Mouse (Mus musculus) liver, embryonic 16.5 days (tissue): Measurements from ENCODE around the gene Gm10645. TPM values are rescaled to one million over a fixed set of nuclear protein-coding genes. Genes with fewer than 3 reads are reported as not detected.

Experiments
- ATAC-seq: fragments of 200-750 bp; cut with Nextera tagmentation; 2 replicates; pipeline ENCODE4 v1.8.0; 2017; ENCODE audit warnings: low read depth, mild to moderate bottlenecking, moderate number of reproducible peaks, moderate library complexity
- H3K27ac ChIP-seq: fragments of 300-500 bp; sonication (generic); 2 replicates; pipeline ENCODE4 v1.5.1; 2014; ENCODE audit warnings: mild to moderate bottlenecking, low read length
- H3K27me3 ChIP-seq: fragments of 300-500 bp; sonication (generic); 2 replicates; pipeline ENCODE4 v1.6.1; 2014; ENCODE audit warnings: low read depth, low read length, mixed read lengths; ENCODE audit not compliant: control insufficient read depth, insufficient read depth
- H3K36me3 ChIP-seq: fragments of 300-500 bp; sonication (generic); 2 replicates; pipeline ENCODE4 v1.6.1; 2014; ENCODE audit warnings: mild to moderate bottlenecking; ENCODE audit not compliant: control insufficient read depth, insufficient read depth
- H3K4me1 ChIP-seq: fragments of 300-500 bp; sonication (generic); 2 replicates; pipeline ENCODE4 v1.6.1; 2014; ENCODE audit warnings: low read depth, low read length, mixed read lengths; ENCODE audit not compliant: control insufficient read depth
- H3K4me2 ChIP-seq: fragments of 300-500 bp; sonication (generic); 2 replicates; pipeline ENCODE4 v1.6.1; 2014; ENCODE audit warnings: low read depth, low read length, mixed read lengths
- H3K4me3 ChIP-seq: fragments of 300-500 bp; sonication (generic); 2 replicates; pipeline ENCODE4 v1.5.1; 2014; ENCODE audit warnings: low read depth, mild to moderate bottlenecking, low read length
- H3K9ac ChIP-seq: fragments of 300-500 bp; sonication (generic); 2 replicates; pipeline ENCODE4 v1.6.1; 2014; ENCODE audit warnings: low read depth, low read length
- H3K9me3 ChIP-seq: fragments of 300-500 bp; sonication (generic); replicated peaks from 2 replicates; pipeline ENCODE4 v1.6.1; 2016; ENCODE audit warnings: low read length; ENCODE audit not compliant: control insufficient read depth
- WGBS: fragments of 180-500 bp; shearing (Covaris S2); extraction: QIAGEN DNeasy Blood & Tissue Kit; methylation state at CpG from one replicate; pipeline ENCODE4 v1.1.7; 2014; ENCODE audit not compliant: insufficient replicate concordance; 5-methylcytosine and 5-hydroxymethylcytosine counted together
- polyA plus RNA-seq: library from polyadenylated mRNA; unstranded; fragments of >200 nt; fragmentation: Nextera tagmentation; extraction: Ambion mirVana; gene quantifications from 2 replicates; pipeline ENCODE4 v1.2.1, GENCODE M21; 2015

Gene Gm10645
- polyA plus RNA-seq, 1 experiment from 2014 or later = 0.15 TPM

GRCm38 (mm10) chr8:83176785-83177184 is 10.8 kb upstream of the Gm10645 start:
- H3K9ac ChIP-seq = no peak overlapping the region
- no peak overlapping the region for H3K4me3 ChIP-seq
- H3K36me3 ChIP-seq = no peaks in the 10 kb centered on the region
- H3K9me3 ChIP-seq = no peaks in the 10 kb centered on the region
- no peak for ATAC-seq
- 68% methylated on average over 2 of the region's 2 CpGs for WGBS
- no peak overlapping the region for H3K4me2 ChIP-seq
- H3K27me3 ChIP-seq = no peaks in the 10 kb centered on the region
- no peak overlapping the region for H3K27ac ChIP-seq
- peaks cover 2% of the 10 kb centered on the region; the same call in 1 of the 2 replicates for H3K4me1 ChIP-seq

- WGBS = 59% methylated on average over 10 of the region's 10 CpGs
- Histone ChIP-seq H3K9ac (no peak overlapping the region), H3K4me1 (peaks cover 2% of the 10 kb centered on the region; the same call in 1 of the 2 replicates), H3K4me2 (no peak overlapping the region), H3K27me3 (no peaks in the 10 kb centered on the region), H3K9me3 (no peaks in the 10 kb centered on the region), H3K4me3 (no peak overlapping the region), H3K27ac (no peak overlapping the region), H3K36me3 (no peaks in the 10 kb centered on the region)
- no peak for ATAC-seq
These were observed 9.7 kb upstream of the Gm10645 start for GRCm38 (mm10) chr8:83175680-83176079.

- Histone ChIP-seq H3K27me3 (peaks cover 16% of the 10 kb centered on the region), H3K9ac (no peak overlapping the region), H3K4me2 (no peak overlapping the region), H3K27ac (no peak overlapping the region), H3K36me3 (no peaks in the 10 kb centered on the region), H3K4me1 (no peaks in the 10 kb centered on the region), H3K9me3 (no peaks in the 10 kb centered on the region), H3K4me3 (no peak overlapping the region)
- no peak for ATAC-seq
- 49% methylated on average over 6 of the region's 6 CpGs for WGBS
These were observed 4.9 kb upstream of the Gm10645 start for GRCm38 (mm10) chr8:83170894-83171293.

GRCm38 (mm10) chr8:83169709-83170108 is 3.7 kb upstream of the Gm10645 start:
- Histone ChIP-seq H3K9ac (no peak overlapping the region), H3K27ac (no peak overlapping the region), H3K27me3 (peaks cover 28% of the 10 kb centered on the region), H3K4me2 (no peak overlapping the region), H3K9me3 (no peaks in the 10 kb centered on the region), H3K4me3 (no peak overlapping the region), H3K36me3 (no peaks in the 10 kb centered on the region), H3K4me1 (no peaks in the 10 kb centered on the region)
- ATAC-seq = no peak
- 70% methylated on average over 2 of the region's 2 CpGs for WGBS

- Histone ChIP-seq H3K9me3 (no peaks in the 10 kb centered on the region), H3K9ac (no peak overlapping the region), H3K4me1 (no peaks in the 10 kb centered on the region), H3K27me3 (peaks cover 30% of the 10 kb centered on the region), H3K4me3 (no peak overlapping the region), H3K27ac (no peak overlapping the region), H3K36me3 (no peaks in the 10 kb centered on the region), H3K4me2 (no peak overlapping the region)
- no peak for ATAC-seq
- 50% methylated on average over 3 of the region's 3 CpGs for WGBS
These were observed 3.2 kb upstream of the Gm10645 start for GRCm38 (mm10) chr8:83169127-83169526.

- Histone ChIP-seq H3K9ac (no peak overlapping the region), H3K27ac (no peak overlapping the region), H3K4me2 (no peak overlapping the region), H3K27me3 (peaks cover 30% of the 10 kb centered on the region), H3K4me3 (no peak overlapping the region), H3K9me3 (no peaks in the 10 kb centered on the region), H3K36me3 (no peaks in the 10 kb centered on the region), H3K4me1 (no peaks in the 10 kb centered on the region)
- no peak for ATAC-seq
- 68% methylated on average over 3 of the region's 3 CpGs for WGBS
These were observed 2.0 kb upstream of the Gm10645 start for GRCm38 (mm10) chr8:83167932-83168331.

GRCm38 (mm10) chr8:83165235-83165930 is 587 bp downstream of the Gm10645 start, which contains the start of gene Tbc1d9:
Gene Tbc1d9 (plus strand): TSS chr8:83165352.
- peaks cover 30% of the 10 kb centered on the region for H3K27me3 ChIP-seq
- H3K4me2 ChIP-seq = peak within 1 kb of the TSS; percentile 72
- no peaks in the 10 kb centered on the region for H3K36me3 ChIP-seq
- WGBS = under 1% methylated on average over 63 of the region's 63 CpGs
- ATAC-seq = peak; percentile 82
- H3K9me3 ChIP-seq = no peaks in the 10 kb centered on the region
- peak within 1 kb of the TSS; percentile 61 for H3K4me3 ChIP-seq
- no peaks in the 10 kb centered on the region for H3K4me1 ChIP-seq
- H3K9ac ChIP-seq = peak within 1 kb of the TSS; percentile 49
- H3K27ac ChIP-seq = peak within 1 kb of the TSS; percentile 35; the same call in 1 of the 2 replicates

GRCm38 (mm10) chr8:83160613-83161012 is 5.4 kb downstream of the Gm10645 start:
- H3K4me1 ChIP-seq = no peaks in the 10 kb centered on the region
- H3K27ac ChIP-seq = no peak overlapping the region
- H3K4me3 ChIP-seq = no peak overlapping the region
- ATAC-seq = no peak
- H3K4me2 ChIP-seq = no peak overlapping the region
- no peaks in the 10 kb centered on the region for H3K36me3 ChIP-seq
- WGBS = 65% methylated on average over 2 of the region's 2 CpGs
- H3K27me3 ChIP-seq = peaks cover 11% of the 10 kb centered on the region
- H3K9ac ChIP-seq = no peak overlapping the region
- no peaks in the 10 kb centered on the region for H3K9me3 ChIP-seq

GRCm38 (mm10) chr8:83159615-83160014 is 6.4 kb downstream of the Gm10645 start:
- H3K4me1 ChIP-seq = no peaks in the 10 kb centered on the region
- no peak overlapping the region for H3K4me3 ChIP-seq
- no peaks in the 10 kb centered on the region for H3K36me3 ChIP-seq
- no peak overlapping the region for H3K27ac ChIP-seq
- H3K9ac ChIP-seq = no peak overlapping the region
- no peaks in the 10 kb centered on the region for H3K9me3 ChIP-seq
- no peak overlapping the region for H3K4me2 ChIP-seq
- no peak for ATAC-seq
- 49% methylated on average over 1 of the region's 1 CpGs for WGBS
- H3K27me3 ChIP-seq = peaks cover 1% of the 10 kb centered on the region
